Mouse (Mus musculus): ENCODE data around the gene Arid1b. TPM values are rescaled to one million over a fixed set of nuclear protein-coding genes. Genes with fewer than 3 reads are reported as not detected.
"Not testable (repeated sequence)": the region's sequence is repeated elsewhere in the genome, so short reads cannot be mapped to it uniquely, and the experiment has no call there.

Gene Arid1b
- polyA plus RNA-seq, 1 experiment from 2014 or later: 12.2 TPM

- no peaks in the 10 kb centered on the region for H3K9me3 ChIP-seq (replicated peaks)
- peaks cover 30% of the 10 kb centered on the region for H3K4me1 ChIP-seq
- WGBS: 70% methylated on average over 16 of the region's 16 CpGs
- no peak overlapping the region for H3K9ac ChIP-seq
- H3K27ac ChIP-seq (replicated peaks): no peak overlapping the region
- H3K4me3 ChIP-seq (replicated peaks): no peak overlapping the region
- no peak overlapping the region for H3K4me2 ChIP-seq (replicated peaks)
- no peaks in the 10 kb centered on the region for H3K36me3 ChIP-seq
- ATAC-seq (ENCODE audit: insufficient number of reproducible peaks, low FRiP score, low TSS enrichment, low read depth): 0 out of 2 replicates have a peak, but pooled peaks have one; percentile 39
- H3K27me3 ChIP-seq: no peaks in the 10 kb centered on the region
These were observed 97.4 kb downstream of the Arid1b start for GRCm38 (mm10) chr17:5091490-5091889.

- Histone ChIP-seq H3K4me3 (replicated peaks) (no peak overlapping the region), H3K27ac (replicated peaks) (no peak overlapping the region), H3K4me1 (peaks cover 27% of the 10 kb centered on the region), H3K27me3 (no peaks in the 10 kb centered on the region), H3K4me2 (replicated peaks) (no peak overlapping the region), H3K9me3 (replicated peaks) (no peaks in the 10 kb centered on the region), H3K36me3 (no peaks in the 10 kb centered on the region), H3K9ac (no peak overlapping the region)
- WGBS: 66% methylated on average over 10 of the region's 10 CpGs
- ATAC-seq (ENCODE audit: insufficient number of reproducible peaks, low FRiP score, low TSS enrichment, low read depth): no peak
These were observed 97.8 kb downstream of the Arid1b start for GRCm38 (mm10) chr17:5091934-5092333.

- H3K9ac ChIP-seq; H3K9me3 ChIP-seq (replicated peaks); H3K27me3 ChIP-seq; H3K4me2 ChIP-seq (replicated peaks); H3K27ac ChIP-seq (replicated peaks); H3K4me3 ChIP-seq (replicated peaks); ATAC-seq (ENCODE audit: insufficient number of reproducible peaks, low FRiP score, low TSS enrichment, low read depth); H3K36me3 ChIP-seq: not testable (repeated sequence)
- peaks cover 34% of the 10 kb centered on the region for H3K4me1 ChIP-seq
- 68% methylated on average over 2 of the region's 2 CpGs for WGBS
These were observed 99.2 kb downstream of the Arid1b start for GRCm38 (mm10) chr17:5093343-5093742.

GRCm38 (mm10) chr17:5094636-5095035 lies 100.5 kb downstream of the Arid1b start:
- H3K36me3 ChIP-seq: no peaks in the 10 kb centered on the region
- H3K9me3 ChIP-seq (replicated peaks): no peaks in the 10 kb centered on the region
- H3K4me2 ChIP-seq (replicated peaks): no peak overlapping the region
- no peak for ATAC-seq (ENCODE audit: insufficient number of reproducible peaks, low FRiP score, low TSS enrichment, low read depth)
- 77% methylated on average over 5 of the region's 5 CpGs for WGBS
- peaks cover 30% of the 10 kb centered on the region for H3K4me1 ChIP-seq
- H3K4me3 ChIP-seq (replicated peaks): no peak overlapping the region
- no peak overlapping the region for H3K9ac ChIP-seq
- H3K27ac ChIP-seq (replicated peaks): no peak overlapping the region
- H3K27me3 ChIP-seq: no peaks in the 10 kb centered on the region

GRCm38 (mm10) chr17:5095741-5096140 lies 101.6 kb downstream of the Arid1b start:
- Histone ChIP-seq H3K27me3 (no peaks in the 10 kb centered on the region), H3K27ac (replicated peaks) (no peak overlapping the region), H3K9ac (no peak overlapping the region), H3K4me2 (replicated peaks) (no peak overlapping the region), H3K36me3 (no peaks in the 10 kb centered on the region), H3K4me3 (replicated peaks) (no peak overlapping the region), H3K9me3 (replicated peaks) (no peaks in the 10 kb centered on the region), H3K4me1 (peaks cover 22% of the 10 kb centered on the region)
- 70% methylated on average over 13 of the region's 13 CpGs for WGBS
- no peak for ATAC-seq (ENCODE audit: insufficient number of reproducible peaks, low FRiP score, low TSS enrichment, low read depth)

- no peak for ATAC-seq (ENCODE audit: insufficient number of reproducible peaks, low FRiP score, low TSS enrichment, low read depth)
- no peak overlapping the region for H3K4me3 ChIP-seq (replicated peaks)
- no peak overlapping the region for H3K27ac ChIP-seq (replicated peaks)
- no peak overlapping the region for H3K4me2 ChIP-seq (replicated peaks)
- no peaks in the 10 kb centered on the region for H3K36me3 ChIP-seq
- WGBS: 95% methylated on average over 4 of the region's 4 CpGs
- H3K9me3 ChIP-seq (replicated peaks): no peaks in the 10 kb centered on the region
- H3K27me3 ChIP-seq: no peaks in the 10 kb centered on the region
- peaks cover 22% of the 10 kb centered on the region for H3K4me1 ChIP-seq
- H3K9ac ChIP-seq: no peak overlapping the region
These were observed 102.9 kb downstream of the Arid1b start for GRCm38 (mm10) chr17:5097046-5097445.

- no peaks in the 10 kb centered on the region for H3K9me3 ChIP-seq (replicated peaks)
- H3K4me1 ChIP-seq: peaks cover 22% of the 10 kb centered on the region
- H3K9ac ChIP-seq: no peak overlapping the region
- ATAC-seq (ENCODE audit: insufficient number of reproducible peaks, low FRiP score, low TSS enrichment, low read depth): no peak
- WGBS: 62% methylated on average over 21 of the region's 21 CpGs
- no peak overlapping the region for H3K27ac ChIP-seq (replicated peaks)
- H3K27me3 ChIP-seq: no peaks in the 10 kb centered on the region
- H3K4me2 ChIP-seq (replicated peaks): no peak overlapping the region
- H3K36me3 ChIP-seq: no peaks in the 10 kb centered on the region
- H3K4me3 ChIP-seq (replicated peaks): no peak overlapping the region
These were observed 103.7 kb downstream of the Arid1b start for GRCm38 (mm10) chr17:5097545-5098475.

- no peak overlapping the region for H3K4me3 ChIP-seq (replicated peaks)
- no peaks in the 10 kb centered on the region for H3K9me3 ChIP-seq (replicated peaks)
- no peak overlapping the region for H3K27ac ChIP-seq (replicated peaks)
- H3K9ac ChIP-seq: no peak overlapping the region
- ATAC-seq (ENCODE audit: insufficient number of reproducible peaks, low FRiP score, low TSS enrichment, low read depth): no peak
- no peaks in the 10 kb centered on the region for H3K27me3 ChIP-seq
- H3K4me2 ChIP-seq (replicated peaks): no peak overlapping the region
- peaks cover 22% of the 10 kb centered on the region for H3K4me1 ChIP-seq
- WGBS: 67% methylated on average over 7 of the region's 7 CpGs
- H3K36me3 ChIP-seq: no peaks in the 10 kb centered on the region
These were observed 104.6 kb downstream of the Arid1b start for GRCm38 (mm10) chr17:5098727-5099126.

- Histone ChIP-seq H3K4me1 (peaks cover 23% of the 10 kb centered on the region), H3K4me3 (replicated peaks) (no peak overlapping the region), H3K9ac (no peak overlapping the region), H3K36me3 (no peaks in the 10 kb centered on the region), H3K9me3 (replicated peaks) (no peaks in the 10 kb centered on the region), H3K4me2 (replicated peaks) (no peak overlapping the region), H3K27me3 (no peaks in the 10 kb centered on the region), H3K27ac (replicated peaks) (no peak overlapping the region)
- no peak for ATAC-seq (ENCODE audit: insufficient number of reproducible peaks, low FRiP score, low TSS enrichment, low read depth)
- WGBS: 67% methylated on average over 4 of the region's 4 CpGs
These were observed 105.1 kb downstream of the Arid1b start for GRCm38 (mm10) chr17:5099238-5099637.

GRCm38 (mm10) chr17:5101157-5101556 lies 107.0 kb downstream of the Arid1b start:
- Histone ChIP-seq H3K4me3 (replicated peaks) (no peak overlapping the region), H3K27me3 (no peaks in the 10 kb centered on the region), H3K4me1 (peaks cover 34% of the 10 kb centered on the region), H3K27ac (replicated peaks) (0 out of 2 replicates have a peak overlapping the region, but pooled peaks have one; percentile 11), H3K36me3 (no peaks in the 10 kb centered on the region), H3K9ac (no peak overlapping the region), H3K9me3 (replicated peaks) (no peaks in the 10 kb centered on the region), H3K4me2 (replicated peaks) (no peak overlapping the region)
- 65% methylated on average over 8 of the region's 8 CpGs for WGBS
- no peak for ATAC-seq (ENCODE audit: insufficient number of reproducible peaks, low FRiP score, low TSS enrichment, low read depth)

- no peaks in the 10 kb centered on the region for H3K27me3 ChIP-seq
- H3K9me3 ChIP-seq (replicated peaks): no peaks in the 10 kb centered on the region
- no peak overlapping the region for H3K4me2 ChIP-seq (replicated peaks)
- peak overlapping the region; percentile 1; the same call in 1 of the 2 replicates for H3K27ac ChIP-seq (replicated peaks)
- peaks cover 41% of the 10 kb centered on the region for H3K4me1 ChIP-seq
- WGBS: 45% methylated on average over 2 of the region's 2 CpGs
- H3K36me3 ChIP-seq: no peaks in the 10 kb centered on the region
- no peak overlapping the region for H3K9ac ChIP-seq
- no peak overlapping the region for H3K4me3 ChIP-seq (replicated peaks)
- ATAC-seq (ENCODE audit: insufficient number of reproducible peaks, low FRiP score, low TSS enrichment, low read depth): no peak
These were observed 107.8 kb downstream of the Arid1b start for GRCm38 (mm10) chr17:5101887-5102286.

GRCm38 (mm10) chr17:5105746-5106145 lies 111.6 kb downstream of the Arid1b start:
- no peak overlapping the region for H3K9ac ChIP-seq
- H3K9me3 ChIP-seq (replicated peaks): no peaks in the 10 kb centered on the region
- no peaks in the 10 kb centered on the region for H3K36me3 ChIP-seq
- no peak overlapping the region for H3K4me2 ChIP-seq (replicated peaks)
- no peak for ATAC-seq (ENCODE audit: insufficient number of reproducible peaks, low FRiP score, low TSS enrichment, low read depth)
- no peak overlapping the region for H3K4me3 ChIP-seq (replicated peaks)
- H3K27ac ChIP-seq (replicated peaks): no peak overlapping the region
- WGBS: 63% methylated on average over 6 of the region's 6 CpGs
- H3K4me1 ChIP-seq: peaks cover 55% of the 10 kb centered on the region
- H3K27me3 ChIP-seq: no peaks in the 10 kb centered on the region
